Mouse (Mus musculus): Measurements from ENCODE around the gene Ccdc187.

The Ccdc187 gene

GRCm38 (mm10) chr2:26316576-26317246, 22.4 kb upstream of the Ccdc187 start:
- no peak for DNase-seq (ENCODE audit: low read depth, low spot score)

- DNase-seq (ENCODE audit: low read depth, low spot score), result no peak
Observed at GRCm38 (mm10) chr2:26315925-26316311, 21.6 kb upstream of the Ccdc187 start.

GRCm38 (mm10) chr2:26315072-26315924, 20.9 kb upstream of the Ccdc187 start, which contains the start of gene Gpsm1:
Gene Gpsm1 (plus strand): TSS chr2:26315515.
- no peak for DNase-seq (ENCODE audit: low read depth, low spot score)

GRCm38 (mm10) chr2:26314281-26315071, 20.1 kb upstream of the Ccdc187 start:
- no peak for DNase-seq (ENCODE audit: low read depth, low spot score)

GRCm38 (mm10) chr2:26313394-26313793, 19.0 kb upstream of the Ccdc187 start:
- no peak for DNase-seq (ENCODE audit: low read depth, low spot score)

- DNase-seq (ENCODE audit: low read depth, low spot score), result no peak
Observed at GRCm38 (mm10) chr2:26312812-26313211, 18.5 kb upstream of the Ccdc187 start.

GRCm38 (mm10) chr2:26311936-26312335, 17.6 kb upstream of the Ccdc187 start:
- no peak for DNase-seq (ENCODE audit: low read depth, low spot score)

- DNase-seq (ENCODE audit: low read depth, low spot score), result no peak
Observed at GRCm38 (mm10) chr2:26309739-26310138, 15.4 kb upstream of the Ccdc187 start.

- no peak for DNase-seq (ENCODE audit: low read depth, low spot score)
Observed at GRCm38 (mm10) chr2:26306702-26307101, 12.3 kb upstream of the Ccdc187 start.

- DNase-seq (ENCODE audit: low read depth, low spot score), result no peak
Observed at GRCm38 (mm10) chr2:26305555-26305954, 11.2 kb upstream of the Ccdc187 start.

- no peak for DNase-seq (ENCODE audit: low read depth, low spot score)
Observed at GRCm38 (mm10) chr2:26304711-26305110, 10.4 kb upstream of the Ccdc187 start.

GRCm38 (mm10) chr2:26302005-26302503, 7.7 kb upstream of the Ccdc187 start:
- DNase-seq (ENCODE audit: low read depth, low spot score), result no peak

- peak; percentile 17 for DNase-seq (ENCODE audit: low read depth, low spot score)
Observed at GRCm38 (mm10) chr2:26300808-26301174, 6.4 kb upstream of the Ccdc187 start.

- DNase-seq (ENCODE audit: low read depth, low spot score), result no peak
Observed at GRCm38 (mm10) chr2:26300161-26300807, 5.9 kb upstream of the Ccdc187 start.

- DNase-seq (ENCODE audit: low read depth, low spot score), result no peak
Observed at GRCm38 (mm10) chr2:26299336-26299735, 5.0 kb upstream of the Ccdc187 start.

GRCm38 (mm10) chr2:26298856-26299230, 4.5 kb upstream of the Ccdc187 start:
- no peak for DNase-seq (ENCODE audit: low read depth, low spot score)

GRCm38 (mm10) chr2:26298208-26298855, 4.0 kb upstream of the Ccdc187 start:
- DNase-seq (ENCODE audit: low read depth, low spot score), result no peak

- DNase-seq (ENCODE audit: low read depth, low spot score), result no peak
Observed at GRCm38 (mm10) chr2:26296606-26297195, 2.3 kb upstream of the Ccdc187 start.

- no peak for DNase-seq (ENCODE audit: low read depth, low spot score)
Observed at GRCm38 (mm10) chr2:26290133-26290532, 4.2 kb downstream of the Ccdc187 start.

GRCm38 (mm10) chr2:26286391-26286790, 8.0 kb downstream of the Ccdc187 start:
- no peak for DNase-seq (ENCODE audit: low read depth, low spot score)

- DNase-seq (ENCODE audit: low read depth, low spot score), result no peak
Observed at GRCm38 (mm10) chr2:26285804-26286203, 8.6 kb downstream of the Ccdc187 start.
